Mouse (Mus musculus) cerebellum, adult 11-12 months (tissue): ENCODE data around the gene Asns.

Source experiments
- DNase-seq: peaks from one replicate; pipeline ENCODE4 v3.0.0; 2022

Asns gene

GRCm38 (mm10) chr6:7692884-7693585 lies at the start of gene Asns:
Asns (minus strand) TSS chr6:7693254.
- DNase-seq: peak; percentile 89

GRCm38 (mm10) chr6:7741721-7742120 lies 48.7 kb upstream of the Asns start:
- DNase-seq: no peak

GRCm38 (mm10) chr6:7737842-7738241 lies 44.8 kb upstream of the Asns start:
- no peak for DNase-seq

GRCm38 (mm10) chr6:7732754-7733708 lies 40.0 kb upstream of the Asns start:
- peak; percentile 47 for DNase-seq

GRCm38 (mm10) chr6:7732097-7732496 lies 39.0 kb upstream of the Asns start:
- DNase-seq: no peak

GRCm38 (mm10) chr6:7729128-7729527 lies 36.1 kb upstream of the Asns start:
- no peak for DNase-seq

GRCm38 (mm10) chr6:7728241-7728640 lies 35.2 kb upstream of the Asns start:
- DNase-seq: no peak

- no peak for DNase-seq
Observed at GRCm38 (mm10) chr6:7716236-7716635, 23.2 kb upstream of the Asns start.

- DNase-seq: no peak
Observed at GRCm38 (mm10) chr6:7714230-7714629, 21.2 kb upstream of the Asns start.

- DNase-seq: no peak
Observed at GRCm38 (mm10) chr6:7711837-7712330, 18.8 kb upstream of the Asns start.

GRCm38 (mm10) chr6:7708246-7708645 lies 15.2 kb upstream of the Asns start:
- DNase-seq: no peak

- DNase-seq: no peak
Observed at GRCm38 (mm10) chr6:7706796-7707195, 13.7 kb upstream of the Asns start.

GRCm38 (mm10) chr6:7697999-7698699 lies 5.1 kb upstream of the Asns start:
- DNase-seq: no peak

- DNase-seq: no peak
Observed at GRCm38 (mm10) chr6:7697077-7697643, 4.1 kb upstream of the Asns start.

GRCm38 (mm10) chr6:7696641-7697040 lies 3.6 kb upstream of the Asns start:
- DNase-seq: no peak

GRCm38 (mm10) chr6:7695901-7696300 lies 2.8 kb upstream of the Asns start:
- DNase-seq: no peak

- DNase-seq: no peak
Observed at GRCm38 (mm10) chr6:7693666-7694065, 612 bp upstream of the Asns start.

GRCm38 (mm10) chr6:7692451-7692850 lies 603 bp downstream of the Asns start:
- DNase-seq: no peak

- no peak for DNase-seq
Observed at GRCm38 (mm10) chr6:7692037-7692436, 1.0 kb downstream of the Asns start.

GRCm38 (mm10) chr6:7690456-7690855 lies 2.6 kb downstream of the Asns start:
- no peak for DNase-seq

GRCm38 (mm10) chr6:7689180-7689579 lies 3.9 kb downstream of the Asns start:
- DNase-seq: no peak

- DNase-seq: no peak
Observed at GRCm38 (mm10) chr6:7686047-7686446, 7.0 kb downstream of the Asns start.
